Mouse (Mus musculus): ENCODE data around the gene 0610040J01Rik.

DNA sequence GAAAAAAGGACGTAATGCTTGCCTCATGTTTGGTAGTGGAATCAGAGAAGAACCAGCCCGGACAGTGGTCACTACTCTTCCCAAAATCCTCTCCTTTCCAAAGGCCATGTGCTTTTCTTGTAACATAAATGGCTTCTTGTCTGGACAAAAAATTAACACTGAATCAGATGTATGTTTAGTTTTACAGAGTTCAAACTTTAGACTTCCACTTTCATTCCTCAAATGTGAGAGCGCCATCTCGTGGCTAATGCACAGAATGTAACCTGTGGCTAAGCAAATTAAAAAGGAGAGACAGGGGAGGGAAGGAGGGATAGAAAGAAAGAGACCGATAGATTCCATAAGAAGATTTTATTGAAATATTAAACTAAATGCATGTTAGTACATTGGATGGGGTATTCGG, 45.4 kb upstream of the 0610040J01Rik start:
- TF ChIP-seq CTCF (IDR thresholded peaks at IDR 0.05) (peak; percentile 86), EP300 (IDR thresholded peaks at IDR 0.05) (no peak)

All from lung, postnatal 0 days (tissue).